Mouse (Mus musculus) liver, embryonic 14.5 days (tissue): ENCODE measurements around the gene Wwc2. TPM values are rescaled to one million over a fixed set of nuclear protein-coding genes. Genes with fewer than 3 reads are reported as not detected.

Source experiments
- ATAC-seq: fragments of 200-750 bp; cut with Nextera tagmentation; 2 replicates; pipeline ENCODE4 v1.8.0; 2017; ENCODE audit warnings: moderate number of reproducible peaks, mild to moderate bottlenecking, moderate library complexity; ENCODE audit not compliant: insufficient read depth
- DNase-seq, 3 experiments: peaks; one replicate each; pipeline ENCODE4 v3.0.0-alpha.2; 2012 to 2013; ENCODE audit warnings: low read depth in 3 of 3, low spot score in 3 of 3
- H3K27ac ChIP-seq: fragments of 300-500 bp; sonication (generic); 2 replicates; pipeline ENCODE4 v1.5.1; 2014; ENCODE audit warnings: moderate library complexity, mild to moderate bottlenecking, control low read depth, inconsistent platforms
- H3K27me3 ChIP-seq: fragments of 300-500 bp; sonication (generic); 2 replicates; pipeline ENCODE4 v1.6.1; 2014; ENCODE audit warnings: mild to moderate bottlenecking, low read length, moderate library complexity; ENCODE audit not compliant: control insufficient read depth, insufficient read depth
- H3K36me3 ChIP-seq: fragments of 300-500 bp; sonication (generic); replicated peaks from 2 replicates; pipeline ENCODE4 v1.6.1; 2014; ENCODE audit warnings: low read depth; ENCODE audit not compliant: control insufficient read depth, insufficient read depth
- H3K4me1 ChIP-seq, 2 experiments: fragments of 200-500 bp in 1 of 2; fragments of 300-500 bp in 1 of 2; sonication (generic) in 1 of 2; replicated peaks; 2 replicates each; pipeline ENCODE4 v1.6.1; 2012 to 2014; ENCODE audit warnings: antibody characterized with exemption in 1 of 2, inconsistent platforms in 1 of 2, low read length in 1 of 2; ENCODE audit not compliant: control insufficient read depth in 2 of 2, insufficient read depth in 2 of 2
- H3K4me2 ChIP-seq: fragments of 300-500 bp; sonication (generic); 2 replicates; pipeline ENCODE4 v1.6.1; 2014; ENCODE audit warnings: low read depth, mild to moderate bottlenecking, control low read depth, moderate library complexity
- H3K4me3 ChIP-seq, 2 experiments: fragments of 200-500 bp in 1 of 2; fragments of 300-500 bp in 1 of 2; sonication (generic) in 1 of 2; 2 replicates each; pipeline ENCODE4 v1.5.1; 2012 to 2014; ENCODE audit warnings: low read depth in 2 of 2, low read length in 2 of 2, mild to moderate bottlenecking in 2 of 2, control low read depth in 1 of 2, inconsistent platforms in 1 of 2, moderate library complexity in 1 of 2; ENCODE audit not compliant: insufficient read depth in 1 of 2
- H3K9ac ChIP-seq: fragments of 300-500 bp; sonication (generic); replicated peaks from 2 replicates; pipeline ENCODE4 v1.6.1; 2014; ENCODE audit warnings: mild to moderate bottlenecking, control low read depth, moderate library complexity
- H3K9me3 ChIP-seq: fragments of 300-500 bp; sonication (generic); 2 replicates; pipeline ENCODE4 v1.6.1; 2016; ENCODE audit warnings: low read length, mixed read lengths; ENCODE audit not compliant: control insufficient read depth
- CTCF ChIP-seq: IDR thresholded peaks from 2 replicates; pipeline ENCODE4 v1.5.1; 2016; ENCODE audit warnings: antibody characterized with exemption, low read depth, control low read depth
- EP300 ChIP-seq: IDR thresholded peaks from 2 replicates; pipeline ENCODE4 v1.6.1; 2016; ENCODE audit warnings: antibody characterized with exemption, low read depth
- WGBS: fragments of 180-500 bp; shearing (Covaris S2); extraction: QIAGEN DNeasy Blood & Tissue Kit; methylation state at CpG from one replicate; pipeline ENCODE4 v1.1.7; 2014; ENCODE audit not compliant: insufficient replicate concordance; 5-methylcytosine and 5-hydroxymethylcytosine counted together
- polyA plus RNA-seq, 2 experiments: library from polyadenylated mRNA; depleted of rRNA in 1 of 2; stranded (reverse) in 1 of 2; unstranded in 1 of 2; fragments of >200 nt; fragmentation: Nextera tagmentation in 1 of 2; extraction: Ambion mirVana in 1 of 2; gene quantifications; 2 replicates each; pipeline versions ENCODE4 v1.2.1 to v1.2.3; 2012 to 2014

The Wwc2 gene
- polyA plus RNA-seq, 2 experiments, result 0.90 to 1.0 TPM

GRCm38 (mm10) chr8:47917060-47918035 lies 73.4 kb downstream of the Wwc2 start:
- TF ChIP-seq EP300, result no peak
- TF ChIP-seq CTCF, result no peak
- ATAC-seq, result no peak
- peak in 1 of 3 experiments; percentile 4 for DNase-seq
- Histone ChIP-seq H3K4me3 (no peak overlapping the region), H3K27ac (no peak overlapping the region), H3K27me3 (no peaks in the 10 kb centered on the region), H3K9ac (no peak overlapping the region), H3K36me3 (no peaks in the 10 kb centered on the region), H3K9me3 (no peaks in the 10 kb centered on the region), H3K4me1 (peaks cover 0 to 3% of the 10 kb centered on the region in 2 experiments; a peak in 1 of 4 replicates), H3K4me2 (no peak overlapping the region)
- WGBS, result 36% methylated on average over 19 of the region's 19 CpGs

DNA sequence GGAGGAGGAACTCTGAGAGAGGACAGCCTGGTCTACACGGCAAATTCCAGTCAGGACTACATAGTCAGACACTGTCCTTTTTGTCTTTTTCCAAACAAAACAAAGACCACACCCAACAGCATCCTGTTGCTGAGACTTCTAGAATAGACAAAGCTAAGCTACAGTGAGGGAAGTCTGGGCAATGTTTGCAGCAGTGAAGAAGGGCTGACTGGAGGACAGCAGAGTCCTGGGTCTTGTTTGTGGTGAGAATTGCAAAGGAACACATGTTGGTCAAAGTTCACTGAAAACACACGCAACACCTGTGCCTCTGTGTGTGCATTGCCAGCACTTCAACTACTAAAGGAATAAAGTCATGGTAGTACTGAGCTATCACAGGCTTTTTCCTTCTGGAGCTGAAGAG lies 75.2 kb downstream of the Wwc2 start:
- 63% methylated on average over 2 of the region's 2 CpGs for WGBS
- no peak for ATAC-seq
- no peak overlapping the region for H3K27ac ChIP-seq

DNA sequence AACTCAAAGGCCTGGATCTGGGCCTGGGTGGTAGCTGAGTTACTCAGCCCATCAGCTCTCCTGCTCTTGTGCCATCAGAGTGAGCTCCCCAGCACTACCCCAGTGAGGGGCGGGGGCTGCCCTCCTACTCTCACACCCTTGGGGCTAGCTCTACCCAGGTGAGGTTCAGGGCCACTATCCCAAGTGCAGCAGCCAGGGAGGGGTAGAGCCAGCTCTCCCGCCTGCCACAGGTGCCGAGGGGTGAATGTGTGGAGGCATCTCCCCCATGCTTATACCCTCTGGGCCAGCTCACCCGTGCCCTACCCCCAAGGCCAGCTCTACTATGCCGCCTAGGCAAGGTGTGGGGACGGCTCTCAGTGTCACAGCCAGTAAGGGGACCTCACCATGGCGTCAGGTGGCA lies 75.8 kb downstream of the Wwc2 start:
- H3K27me3 ChIP-seq, result no peaks in the 10 kb centered on the region
- TF ChIP-seq EP300 (no peak), CTCF (no peak)
- WGBS, result 60% methylated on average over 7 of the region's 7 CpGs

More for the DNA sequence above, 75.2 kb downstream of the Wwc2 start:
- Histone ChIP-seq H3K27me3 (no peaks in the 10 kb centered on the region), H3K4me3 (no peak overlapping the region), H3K4me1 (peaks cover 0 to 3% of the 10 kb centered on the region in 2 experiments; a peak in 1 of 4 replicates), H3K4me2 (no peak overlapping the region), H3K36me3 (no peaks in the 10 kb centered on the region), H3K9me3 (no peaks in the 10 kb centered on the region), H3K9ac (no peak overlapping the region)
- no peak for DNase-seq
- TF ChIP-seq CTCF (no peak), EP300 (no peak)

DNA sequence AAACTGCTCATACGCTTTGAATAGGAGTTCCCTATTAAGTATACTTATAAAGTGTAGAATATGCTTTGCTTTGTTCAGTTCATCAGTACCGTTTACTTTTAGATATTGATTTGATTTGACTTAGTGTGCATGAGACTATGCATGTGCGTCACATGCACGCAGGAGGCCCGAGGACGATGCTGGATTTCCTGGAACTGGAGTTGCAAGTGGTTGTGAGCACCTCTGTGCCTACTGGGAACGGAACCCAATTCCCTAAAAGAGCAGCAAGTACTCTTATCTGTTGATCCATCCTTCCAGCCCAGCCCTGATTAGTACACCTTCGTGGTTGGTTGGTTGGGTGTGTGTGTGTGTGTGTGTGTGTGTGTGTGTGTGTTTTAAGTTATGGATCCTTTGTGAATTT lies 76.6 kb downstream of the Wwc2 start:
- no peak overlapping the region for H3K4me3 ChIP-seq
- no peak overlapping the region for H3K9ac ChIP-seq
- no peak overlapping the region for H3K27ac ChIP-seq
- no peaks in the 10 kb centered on the region for H3K27me3 ChIP-seq
- H3K36me3 ChIP-seq, result no peaks in the 10 kb centered on the region
- ATAC-seq (no peak), DNase-seq (no peak)
- H3K4me2 ChIP-seq, result no peak overlapping the region
- no peaks in the 10 kb centered on the region for H3K9me3 ChIP-seq
- 66% methylated on average over 8 of the region's 8 CpGs for WGBS
- peaks cover 0 to 3% of the 10 kb centered on the region in 2 experiments; a peak in 1 of 4 replicates for H3K4me1 ChIP-seq
- TF ChIP-seq EP300 (no peak), CTCF (no peak)

More for the DNA sequence above, 75.8 kb downstream of the Wwc2 start:
- Histone ChIP-seq H3K36me3 (no peaks in the 10 kb centered on the region), H3K4me1 (peaks cover 0 to 3% of the 10 kb centered on the region in 2 experiments; a peak in 1 of 4 replicates), H3K27ac (no peak overlapping the region), H3K4me3 (no peak overlapping the region), H3K9me3 (no peaks in the 10 kb centered on the region), H3K9ac (no peak overlapping the region), H3K4me2 (no peak overlapping the region)
- no peak for ATAC-seq
- no peak for DNase-seq

DNA sequence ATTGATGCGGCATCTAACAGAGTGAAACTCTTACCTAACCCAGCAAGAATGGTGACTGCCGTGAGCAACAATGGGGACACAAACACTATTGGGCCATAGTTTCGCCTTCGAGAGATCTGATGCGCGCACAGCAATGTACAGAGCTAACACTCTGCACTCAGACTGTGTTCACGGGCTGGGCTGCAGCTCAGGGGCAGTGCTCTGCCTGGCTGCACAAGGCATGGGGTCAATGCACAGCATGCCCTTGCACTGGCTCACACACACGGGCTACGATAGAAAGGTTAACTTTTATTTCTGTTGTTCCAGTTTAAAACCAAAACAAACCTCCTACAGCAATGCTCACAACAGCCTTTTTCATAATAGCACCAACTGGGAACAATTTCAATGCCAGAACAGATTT lies 77.1 kb downstream of the Wwc2 start:
- H3K4me3 ChIP-seq, result no peak overlapping the region
- no peaks in the 10 kb centered on the region for H3K27me3 ChIP-seq
- H3K27ac ChIP-seq, result no peak overlapping the region
- ATAC-seq (no peak), DNase-seq (no peak)
- TF ChIP-seq CTCF, result no peak
- no peak for TF ChIP-seq EP300
- H3K4me1 ChIP-seq, result peaks cover 0 to 3% of the 10 kb centered on the region in 2 experiments; a peak in 1 of 4 replicates
- no peak overlapping the region for H3K9ac ChIP-seq
- 83% methylated on average over 9 of the region's 9 CpGs for WGBS
- no peaks in the 10 kb centered on the region for H3K36me3 ChIP-seq
- H3K9me3 ChIP-seq, result no peaks in the 10 kb centered on the region
- no peak overlapping the region for H3K4me2 ChIP-seq
